Mouse (Mus musculus) neural tube, embryonic 13.5 days (tissue): ENCODE data around the gene Mrps5. TPM values are rescaled to one million over a fixed set of nuclear protein-coding genes. Genes with fewer than 3 reads are reported as not detected.

Experiments used
- ATAC-seq: fragments of 200-750 bp; cut with Nextera tagmentation; 2 replicates; pipeline ENCODE4 v1.8.0; 2017; ENCODE audit warnings: low read depth, mild to moderate bottlenecking, moderate TSS enrichment, moderate library complexity
- H3K27ac ChIP-seq: fragments of 300-500 bp; sonication (generic); replicated peaks from 2 replicates; pipeline ENCODE4 v1.5.1; 2015; ENCODE audit warnings: moderate library complexity, mild to moderate bottlenecking, inconsistent platforms
- H3K27me3 ChIP-seq: fragments of 300-500 bp; sonication (generic); 2 replicates; pipeline ENCODE4 v1.6.1; 2015; ENCODE audit warnings: mild to moderate bottlenecking, inconsistent platforms
- H3K36me3 ChIP-seq: fragments of 300-500 bp; sonication (generic); 2 replicates; pipeline ENCODE4 v1.6.1; 2015; ENCODE audit warnings: mild to moderate bottlenecking, inconsistent platforms
- H3K4me1 ChIP-seq: fragments of 300-500 bp; sonication (generic); replicated peaks from 2 replicates; pipeline ENCODE4 v1.6.1; 2015; ENCODE audit warnings: inconsistent platforms
- H3K4me2 ChIP-seq: fragments of 300-500 bp; sonication (generic); 2 replicates; pipeline ENCODE4 v1.6.1; 2015; ENCODE audit warnings: inconsistent platforms, mild to moderate bottlenecking, moderate library complexity
- H3K4me3 ChIP-seq: fragments of 300-500 bp; sonication (generic); 2 replicates; pipeline ENCODE4 v1.5.1; 2015; ENCODE audit warnings: mild to moderate bottlenecking, inconsistent platforms
- H3K9ac ChIP-seq: fragments of 300-500 bp; sonication (generic); 2 replicates; pipeline ENCODE4 v1.6.1; 2015; ENCODE audit warnings: moderate library complexity, mild to moderate bottlenecking, inconsistent platforms
- H3K9me3 ChIP-seq: fragments of 300-500 bp; sonication (generic); 2 replicates; pipeline ENCODE4 v1.6.1; 2016; ENCODE audit warnings: inconsistent platforms
- WGBS: fragments of 180-500 bp; shearing (Covaris S2); methylation state at CpG from one replicate; pipeline ENCODE4 v1.1.7; 2015; 5-methylcytosine and 5-hydroxymethylcytosine counted together
- polyA plus RNA-seq: library from polyadenylated mRNA; unstranded; fragments of >200 nt; fragmentation: Nextera tagmentation; extraction: Ambion mirVana; gene quantifications from 2 replicates; pipeline ENCODE4 v1.2.1, GENCODE M21; 2015

The Mrps5 gene
- polyA plus RNA-seq, 1 experiment from 2014 or later, result 131 TPM

DNA sequence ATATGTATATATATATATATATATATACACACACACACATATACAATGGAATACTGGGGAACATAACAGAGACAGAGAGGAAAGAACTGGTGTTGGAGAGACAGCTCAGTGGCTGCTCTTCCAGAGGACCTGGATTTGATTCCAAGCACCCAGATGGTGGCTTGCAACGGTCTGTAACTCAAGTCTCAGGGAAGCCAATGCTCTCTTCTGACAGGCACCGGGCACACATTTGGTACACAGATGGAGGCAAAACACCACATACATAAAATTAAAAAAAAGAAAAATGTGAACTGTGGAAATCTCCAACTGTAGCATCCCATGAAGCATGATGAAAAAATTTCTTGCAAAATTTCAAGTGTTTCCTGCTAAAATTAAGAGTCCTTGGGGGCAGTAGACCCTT is 37.8 kb downstream of the Mrps5 start:
- Histone ChIP-seq H3K27me3 (no peaks in the 10 kb centered on the region), H3K4me3 (no peak overlapping the region), H3K27ac (no peak overlapping the region), H3K4me1 (peaks cover 11% of the 10 kb centered on the region), H3K36me3 (no peaks in the 10 kb centered on the region), H3K9ac (no peak overlapping the region), H3K4me2 (no peak overlapping the region), H3K9me3 (no peaks in the 10 kb centered on the region)
- 93% methylated on average over 2 of the region's 2 CpGs for WGBS
- ATAC-seq, result no peak

GRCm38 (mm10) chr2:127625659-127626058 is 38.6 kb downstream of the Mrps5 start:
- no peaks in the 10 kb centered on the region for H3K27me3 ChIP-seq
- no peaks in the 10 kb centered on the region for H3K36me3 ChIP-seq
- ATAC-seq, result no peak
- no peak overlapping the region for H3K27ac ChIP-seq
- peaks cover 11% of the 10 kb centered on the region for H3K4me1 ChIP-seq
- no peak overlapping the region for H3K9ac ChIP-seq
- H3K4me3 ChIP-seq, result no peak overlapping the region
- no peak overlapping the region for H3K4me2 ChIP-seq
- no peaks in the 10 kb centered on the region for H3K9me3 ChIP-seq
- 81% methylated on average over 5 of the region's 5 CpGs for WGBS

GRCm38 (mm10) chr2:127627354-127627753 is 40.3 kb downstream of the Mrps5 start:
- H3K27me3 ChIP-seq, result no peaks in the 10 kb centered on the region
- peaks cover 4% of the 10 kb centered on the region for H3K4me1 ChIP-seq
- no peak overlapping the region for H3K4me3 ChIP-seq
- no peak for ATAC-seq
- no peak overlapping the region for H3K4me2 ChIP-seq
- WGBS, result 30% methylated on average over 6 of the region's 6 CpGs
- no peak overlapping the region for H3K9ac ChIP-seq
- no peaks in the 10 kb centered on the region for H3K36me3 ChIP-seq
- H3K27ac ChIP-seq, result no peak overlapping the region
- H3K9me3 ChIP-seq, result no peaks in the 10 kb centered on the region

DNA sequence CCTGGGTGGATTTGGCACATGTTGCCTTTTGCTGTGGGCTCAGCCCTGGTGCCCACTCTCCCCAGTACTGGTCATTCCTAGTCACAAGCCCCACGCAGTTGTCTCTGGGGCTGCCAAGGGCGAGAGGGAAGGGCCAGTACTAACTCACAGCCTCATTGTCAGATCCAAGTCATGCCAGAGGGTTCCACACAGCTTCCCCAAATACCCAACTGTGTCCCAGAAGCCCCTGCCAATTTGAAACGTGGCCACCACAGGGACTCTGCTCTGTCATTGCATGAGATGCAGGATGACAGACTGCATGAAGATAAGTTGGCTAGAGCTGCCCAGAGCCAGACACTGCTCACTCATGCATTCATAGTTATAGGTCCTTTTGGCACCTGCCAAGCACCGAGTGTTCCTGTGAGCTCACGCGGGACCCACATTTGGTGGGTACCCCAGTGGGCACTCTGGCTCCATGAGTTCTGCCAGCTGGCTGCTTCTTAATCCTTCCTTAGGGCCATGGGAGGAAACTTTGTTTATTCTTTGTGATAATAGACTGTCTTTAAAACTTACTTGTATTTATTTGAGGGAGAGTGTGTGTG is 41.1 kb downstream of the Mrps5 start:
- Histone ChIP-seq H3K4me3 (no peak overlapping the region), H3K27ac (no peak overlapping the region), H3K4me1 (no peaks in the 10 kb centered on the region), H3K4me2 (no peak overlapping the region), H3K9ac (no peak overlapping the region), H3K9me3 (no peaks in the 10 kb centered on the region), H3K27me3 (no peaks in the 10 kb centered on the region), H3K36me3 (no peaks in the 10 kb centered on the region)
- 77% methylated on average over 6 of the region's 6 CpGs for WGBS
- no peak for ATAC-seq

GRCm38 (mm10) chr2:127632601-127633000 is 45.6 kb downstream of the Mrps5 start:
- H3K9ac ChIP-seq, result no peak overlapping the region
- H3K27me3 ChIP-seq, result no peaks in the 10 kb centered on the region
- H3K4me3 ChIP-seq, result no peak overlapping the region
- no peaks in the 10 kb centered on the region for H3K9me3 ChIP-seq
- no peaks in the 10 kb centered on the region for H3K36me3 ChIP-seq
- no peaks in the 10 kb centered on the region for H3K4me1 ChIP-seq
- 73% methylated on average over 2 of the region's 2 CpGs for WGBS
- H3K27ac ChIP-seq, result no peak overlapping the region
- ATAC-seq, result no peak
- H3K4me2 ChIP-seq, result no peak overlapping the region

- no peak overlapping the region for H3K4me3 ChIP-seq
- WGBS, result 84% methylated on average over 6 of the region's 6 CpGs
- H3K9ac ChIP-seq, result no peak overlapping the region
- no peak overlapping the region for H3K4me2 ChIP-seq
- H3K27me3 ChIP-seq, result no peaks in the 10 kb centered on the region
- no peaks in the 10 kb centered on the region for H3K36me3 ChIP-seq
- H3K4me1 ChIP-seq, result no peaks in the 10 kb centered on the region
- H3K27ac ChIP-seq, result no peak overlapping the region
- ATAC-seq, result no peak
- no peaks in the 10 kb centered on the region for H3K9me3 ChIP-seq
Measured at GRCm38 (mm10) chr2:127635581-127635980, 48.6 kb downstream of the Mrps5 start.

DNA sequence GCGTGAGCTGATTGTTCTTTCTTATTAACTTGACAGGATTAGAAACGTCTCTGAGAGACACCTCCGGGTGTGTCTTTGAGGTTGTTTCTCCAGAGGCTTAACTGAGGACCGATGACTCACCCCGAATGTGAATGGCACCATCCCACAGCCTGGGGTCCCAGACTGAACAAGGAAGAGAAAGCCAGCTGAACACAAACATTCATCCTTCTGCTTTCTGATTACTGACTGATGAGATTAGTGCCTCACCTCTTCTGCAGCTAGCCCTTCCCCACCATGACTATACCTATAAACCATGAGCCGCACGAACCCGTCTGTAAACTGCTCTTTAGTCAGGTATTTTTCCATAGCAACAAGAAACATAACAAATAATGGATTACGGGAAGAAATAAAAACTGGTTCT is 52.0 kb downstream of the Mrps5 start:
- H3K9ac ChIP-seq, result no peak overlapping the region
- 86% methylated on average over 9 of the region's 9 CpGs for WGBS
- ATAC-seq, result no peak
- H3K36me3 ChIP-seq, result no peaks in the 10 kb centered on the region
- no peak overlapping the region for H3K4me2 ChIP-seq
- peaks cover 3% of the 10 kb centered on the region; the same call in 1 of the 2 replicates for H3K4me1 ChIP-seq
- H3K9me3 ChIP-seq, result no peaks in the 10 kb centered on the region
- no peaks in the 10 kb centered on the region for H3K27me3 ChIP-seq
- no peak overlapping the region for H3K27ac ChIP-seq
- no peak overlapping the region for H3K4me3 ChIP-seq

GRCm38 (mm10) chr2:127643728-127644704 is 57.0 kb downstream of the Mrps5 start:
- no peak overlapping the region for H3K9ac ChIP-seq
- H3K4me1 ChIP-seq, result peaks cover 3% of the 10 kb centered on the region; the same call in 1 of the 2 replicates
- ATAC-seq, result no peak
- H3K27me3 ChIP-seq, result no peaks in the 10 kb centered on the region
- WGBS, result 74% methylated on average over 19 of the region's 19 CpGs
- no peak overlapping the region for H3K4me3 ChIP-seq
- no peak overlapping the region for H3K4me2 ChIP-seq
- H3K27ac ChIP-seq, result no peak overlapping the region
- H3K36me3 ChIP-seq, result no peaks in the 10 kb centered on the region
- no peaks in the 10 kb centered on the region for H3K9me3 ChIP-seq

GRCm38 (mm10) chr2:127646875-127647274 is 59.9 kb downstream of the Mrps5 start:
- Histone ChIP-seq H3K9me3 (no peaks in the 10 kb centered on the region), H3K4me1 (peaks cover 3% of the 10 kb centered on the region; the same call in 1 of the 2 replicates), H3K4me3 (no peak overlapping the region), H3K9ac (no peak overlapping the region), H3K27ac (no peak overlapping the region), H3K27me3 (0 out of 2 replicates have a peak, but pooled peaks cover 3% of the 10 kb centered on the region), H3K4me2 (no peak overlapping the region), H3K36me3 (no peaks in the 10 kb centered on the region)
- 82% methylated on average over 5 of the region's 5 CpGs for WGBS
- ATAC-seq, result no peak

DNA sequence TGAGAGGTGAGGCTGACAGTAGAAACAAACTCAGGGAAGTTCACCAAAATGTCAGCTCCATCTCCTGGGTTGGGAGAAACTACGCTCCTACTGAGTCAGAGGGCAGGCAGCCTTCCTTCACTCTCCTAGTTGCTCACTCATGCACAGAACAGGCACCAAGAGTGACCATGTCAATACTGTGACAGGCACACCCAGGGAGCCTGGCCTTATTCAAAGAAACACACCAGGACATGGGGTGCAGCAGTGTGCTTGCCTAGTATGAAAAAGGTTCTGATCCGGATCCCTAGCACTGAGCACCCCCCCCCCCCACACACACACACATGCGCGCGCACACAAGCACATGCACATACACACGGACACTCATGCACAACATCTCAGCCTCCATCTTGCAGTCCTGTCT is 61.1 kb downstream of the Mrps5 start:
- no peaks in the 10 kb centered on the region for H3K36me3 ChIP-seq
- H3K4me3 ChIP-seq, result no peak overlapping the region
- 88% methylated on average over 6 of the region's 6 CpGs for WGBS
- no peaks in the 10 kb centered on the region for H3K9me3 ChIP-seq
- no peak overlapping the region for H3K27ac ChIP-seq
- ATAC-seq, result no peak
- no peak overlapping the region for H3K9ac ChIP-seq
- H3K4me1 ChIP-seq, result peaks cover 3% of the 10 kb centered on the region; the same call in 1 of the 2 replicates
- H3K4me2 ChIP-seq, result no peak overlapping the region
- H3K27me3 ChIP-seq, result peaks cover 14% of the 10 kb centered on the region

DNA sequence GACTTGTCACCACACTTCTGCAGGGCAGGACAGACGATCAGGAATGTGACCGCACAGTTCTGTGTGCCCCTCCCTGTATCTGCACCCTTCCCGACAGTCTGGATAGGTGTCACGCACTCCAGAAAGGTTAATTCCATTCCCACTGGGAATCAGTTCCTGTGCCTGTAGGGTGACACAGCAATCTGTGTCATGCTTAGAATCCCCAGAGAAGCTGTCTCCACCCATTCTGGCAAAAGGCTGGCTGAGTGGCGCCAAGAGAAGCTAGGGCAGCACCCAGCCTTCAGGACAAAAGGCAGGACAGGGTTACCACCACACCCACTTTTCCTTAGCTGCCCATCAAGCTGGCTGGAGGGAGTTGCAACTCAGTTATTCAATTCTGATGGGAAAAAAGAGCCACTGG is 62.9 kb downstream of the Mrps5 start:
- Histone ChIP-seq H3K4me3 (no peak overlapping the region), H3K27ac (no peak overlapping the region), H3K36me3 (no peaks in the 10 kb centered on the region), H3K27me3 (peaks cover 31% of the 10 kb centered on the region), H3K4me1 (no peaks in the 10 kb centered on the region), H3K9me3 (no peaks in the 10 kb centered on the region), H3K9ac (no peak overlapping the region), H3K4me2 (no peak overlapping the region)
- ATAC-seq, result no peak
- WGBS, result 78% methylated on average over 5 of the region's 5 CpGs

DNA sequence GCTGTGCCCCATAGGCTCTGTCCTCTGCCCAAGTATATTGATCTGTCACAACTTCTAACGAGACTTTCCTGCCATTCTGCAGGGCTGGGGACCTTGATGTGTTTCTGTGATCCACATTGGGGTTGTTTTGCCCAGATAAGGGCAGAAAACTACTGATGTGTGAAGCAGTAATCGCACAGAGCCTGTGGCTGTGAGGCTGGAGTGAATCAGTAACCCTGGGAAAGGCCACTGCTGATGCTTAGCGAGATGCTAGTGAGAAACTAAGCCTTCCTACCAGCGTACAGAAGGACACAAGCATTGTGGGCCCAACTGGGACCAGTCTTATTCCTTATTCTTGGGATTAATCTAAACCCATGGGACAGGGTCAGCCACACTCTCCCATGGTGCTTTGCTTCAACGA is 64.6 kb downstream of the Mrps5 start:
- Histone ChIP-seq H3K36me3 (no peaks in the 10 kb centered on the region), H3K4me2 (no peak overlapping the region), H3K9me3 (no peaks in the 10 kb centered on the region), H3K9ac (no peak overlapping the region), H3K4me3 (no peak overlapping the region), H3K27me3 (peaks cover 48% of the 10 kb centered on the region), H3K4me1 (peaks cover 10% of the 10 kb centered on the region), H3K27ac (no peak overlapping the region)
- WGBS, result 81% methylated on average over 5 of the region's 5 CpGs
- ATAC-seq, result no peak
